Mouse (Mus musculus) subcutaneous adipose tissue, adult 2 months (tissue): Measurements from ENCODE around the gene Krtap4-2. TPM values are rescaled to one million over a fixed set of nuclear protein-coding genes. Genes with fewer than 3 reads are reported as not detected.

Source experiments
- polyA plus RNA-seq: library from polyadenylated mRNA; depleted of rRNA; stranded (reverse); fragments of >200 nt; gene quantifications from 2 replicates; pipeline ENCODE4 v1.2.3, GENCODE M21; 2012; ENCODE audit warnings: low replicate concordance; rRNA removed

Krtap4-2 gene
- polyA plus RNA-seq = not detected in 2 replicates

DNA sequence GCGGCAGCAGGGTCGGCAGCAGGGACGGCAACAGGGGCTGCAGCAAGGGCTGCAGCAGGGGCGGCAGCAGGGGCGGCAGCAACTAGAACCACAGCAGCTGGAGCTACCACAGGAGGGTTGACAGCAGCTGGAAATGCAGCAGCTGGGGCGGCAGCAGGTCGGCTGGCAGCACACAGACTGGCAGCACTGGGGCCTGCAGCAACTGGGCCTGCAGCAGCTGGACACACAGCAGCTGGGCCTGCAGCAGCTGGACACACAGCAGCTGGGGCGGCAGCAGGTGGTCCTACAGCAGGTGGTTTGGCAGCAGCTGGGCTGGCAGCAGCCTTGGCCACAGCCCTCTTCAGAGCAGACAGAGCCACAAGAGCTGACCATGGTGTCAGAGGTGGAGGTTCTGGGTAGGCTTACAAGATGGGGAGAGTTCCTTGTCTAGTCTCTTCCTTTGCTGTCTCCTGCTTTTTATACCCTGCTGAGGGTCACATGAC, at the start of gene Krtap4-2:
Gene Krtap4-2, minus strand, starts transcription at position 432 of the 482 bp plus-strand sequence.

GRCm38 (mm10) chr11:99665860-99666259, 31.0 kb upstream of the Krtap4-2 start, which contains the start of gene Krtap4-6:
Krtap4-6 (minus strand) TSS chr11:99665960.

GRCm38 (mm10) chr11:99658467-99659010, 23.7 kb upstream of the Krtap4-2 start, which contains the start of gene Gm11563:
Gm11563 (minus strand) TSS chr11:99658960.

DNA sequence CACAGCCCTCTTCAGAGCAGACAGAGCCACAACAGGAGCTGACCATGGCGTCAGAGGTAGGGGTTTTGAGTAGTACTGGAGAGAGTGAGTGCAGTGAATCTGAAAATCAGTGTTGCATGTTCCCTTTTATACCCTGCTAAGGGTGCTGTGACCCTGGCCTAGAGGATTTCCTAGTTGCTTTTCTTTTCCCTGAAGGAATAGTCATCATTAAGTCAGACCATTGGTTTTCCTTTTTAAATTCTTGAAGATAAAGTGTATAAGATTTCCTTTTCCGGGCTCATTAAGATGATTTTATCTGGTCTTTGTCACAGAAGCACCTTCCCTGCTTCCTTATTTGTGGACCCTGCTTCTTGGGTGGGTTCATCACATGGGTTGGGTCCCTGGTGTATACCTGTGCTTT, 15.3 kb upstream of the Krtap4-2 start, which contains the start of gene Gm11555:
Gene Gm11555, minus strand, starts transcription at position 101 of the 400 bp plus-strand sequence.

DNA sequence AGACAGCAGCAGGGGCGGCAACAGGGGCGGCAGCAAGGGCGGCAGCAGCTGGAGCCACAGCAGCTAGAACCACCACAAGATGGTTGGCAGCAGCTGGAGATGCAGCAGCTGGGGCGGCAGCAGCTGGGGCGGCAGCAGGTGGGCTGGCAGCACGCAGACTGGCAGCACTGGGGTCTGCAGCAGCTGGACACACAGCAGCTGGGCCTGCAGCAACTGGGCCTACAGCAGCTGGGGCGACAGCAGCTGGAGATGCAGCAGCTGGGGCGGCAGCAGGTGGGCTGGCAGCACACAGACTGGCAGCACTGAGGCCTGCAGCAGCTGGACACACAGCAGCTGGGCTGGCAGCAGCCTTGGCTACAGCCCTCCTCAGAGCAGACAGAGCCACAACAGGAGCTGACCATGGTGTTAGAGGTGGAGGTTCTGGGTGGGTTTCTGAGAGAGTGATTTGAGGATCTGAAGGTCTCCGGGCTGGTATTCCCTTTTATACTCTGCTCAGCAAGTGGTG, 8.8 kb upstream of the Krtap4-2 start, which contains the start of gene Krtap4-7:
Gene Krtap4-7, minus strand, starts transcription at position 455 of the 505 bp plus-strand sequence.

DNA sequence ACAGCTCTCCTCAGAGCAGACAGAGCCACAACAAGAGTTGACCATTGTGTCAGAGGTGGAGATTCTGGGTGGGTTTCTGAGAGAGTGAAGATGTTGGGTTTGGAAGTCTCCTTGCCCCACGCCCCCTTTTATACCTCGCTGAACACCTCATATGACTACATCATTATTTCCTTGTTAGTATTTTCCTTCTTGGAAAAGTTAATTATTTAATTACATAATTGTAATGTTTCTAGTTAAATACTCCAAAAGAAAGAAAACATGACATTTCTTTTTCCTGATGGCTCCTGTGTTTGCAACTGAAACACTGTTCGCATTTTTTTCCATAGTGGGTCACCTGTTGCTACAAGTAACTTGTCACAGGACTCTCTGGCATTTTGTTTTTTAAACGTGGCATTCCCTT, 6.7 kb downstream of the Krtap4-2 start, which contains the start of gene Krtap4-1:
Gene Krtap4-1, minus strand, starts transcription at position 101 of the 400 bp plus-strand sequence.

GRCm38 (mm10) chr11:99620335-99620734, 14.5 kb downstream of the Krtap4-2 start, which contains the start of gene Gm11562:
Gm11562 (minus strand) TSS chr11:99620435.

GRCm38 (mm10) chr11:99614796-99615363, 20.0 kb downstream of the Krtap4-2 start, which contains the start of gene Krtap2-4:
Krtap2-4 (minus strand) TSS chr11:99614846.

DNA sequence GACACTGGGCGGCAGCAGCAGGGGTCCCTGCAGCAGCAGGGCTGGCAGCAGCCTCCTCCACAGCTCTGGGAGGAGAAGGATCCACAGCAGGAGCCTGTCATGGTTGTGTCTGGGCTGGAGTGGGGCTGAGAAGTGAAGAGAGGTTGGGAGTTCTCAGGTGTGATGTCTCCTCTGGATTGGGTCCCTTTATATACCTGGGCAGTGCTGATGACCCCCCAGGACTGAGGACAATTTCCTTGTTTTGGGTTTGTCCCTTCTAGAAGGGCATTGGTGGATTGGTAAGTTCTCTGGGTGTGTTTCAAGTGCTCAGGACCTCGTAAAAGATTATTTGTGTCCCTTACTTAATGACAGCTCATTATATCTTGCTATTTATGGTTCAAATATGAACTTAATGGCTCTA, 24.8 kb downstream of the Krtap4-2 start, which contains the start of gene Gm11937:
Gene Gm11937, minus strand, starts transcription at position 101 of the 400 bp plus-strand sequence.

GRCm38 (mm10) chr11:99603208-99603607, 31.7 kb downstream of the Krtap4-2 start, which contains the start of gene Gm11938:
Gm11938 (minus strand) TSS chr11:99603308.

GRCm38 (mm10) chr11:99597742-99598141, 37.1 kb downstream of the Krtap4-2 start, which contains the start of gene Krtap9-3:
Krtap9-3 (minus strand) TSS chr11:99598105.

DNA sequence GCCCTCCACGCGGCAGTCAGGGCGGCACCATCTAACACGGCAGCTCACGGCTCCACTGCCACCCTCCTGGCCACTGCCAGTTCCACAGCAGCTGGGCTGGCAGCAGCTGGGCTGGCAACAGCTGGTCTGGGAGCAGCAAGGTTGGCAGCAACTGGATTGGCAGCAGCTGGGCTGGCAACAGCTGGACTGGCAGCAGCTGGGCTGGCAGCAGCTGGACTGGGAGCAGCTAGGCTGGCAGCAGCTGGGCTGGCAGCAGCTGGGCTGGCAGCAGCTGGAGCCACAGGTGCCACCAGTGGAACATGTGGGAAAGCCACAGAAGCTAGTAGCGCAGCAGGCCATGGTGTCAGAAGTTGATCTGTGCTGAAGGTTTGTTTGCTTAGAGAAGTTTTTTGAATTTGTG, 43.9 kb downstream of the Krtap4-2 start, which contains the start of gene Krtap1-3:
Gene Krtap1-3, minus strand, starts transcription at position 359 of the 400 bp plus-strand sequence.

Other genes starting within 250 kb of the Krtap4-2 start
- 0.95 and 1.5 TPM in 2 replicates for gene Krt10, start 245.7 kb downstream of the Krtap4-2 start, polyA plus RNA-seq
- 0.48 TPM in 1 of 2 replicates, not detected in the other for gene Krt12, start 212.8 kb downstream of the Krtap4-2 start, polyA plus RNA-seq
- 0.21 and 0.69 TPM in 2 replicates for gene Krt20, start 196.9 kb downstream of the Krtap4-2 start, polyA plus RNA-seq
- 7.2 TPM in 1 of 2 replicates, not detected in the other for gene Krt23, start 141.9 kb downstream of the Krtap4-2 start, polyA plus RNA-seq
- gene Krt39, start 113.7 kb downstream of the Krtap4-2 start, polyA plus RNA-seq = 0.33 TPM in 1 of 2 replicates, not detected in the other
- gene Krt40, start 91.9 kb downstream of the Krtap4-2 start, polyA plus RNA-seq = not detected in 2 replicates
- not detected in 2 replicates for gene Krtap3-3, start 84.2 kb downstream of the Krtap4-2 start, polyA plus RNA-seq
- not detected in 2 replicates for gene Krtap3-2, start 78.2 kb downstream of the Krtap4-2 start, polyA plus RNA-seq
- not detected in 2 replicates for gene Gm11939, start 75.6 kb downstream of the Krtap4-2 start, polyA plus RNA-seq
- not detected in 2 replicates for gene Krtap3-1, start 68.5 kb downstream of the Krtap4-2 start, polyA plus RNA-seq
- gene Krtap1-5, start 54.1 kb downstream of the Krtap4-2 start, polyA plus RNA-seq = not detected in 2 replicates
- gene Krtap1-4, start 51.4 kb downstream of the Krtap4-2 start, polyA plus RNA-seq = not detected in 2 replicates
- not detected in 2 replicates for gene Krtap1-3, start 43.7 kb downstream of the Krtap4-2 start, polyA plus RNA-seq
- not detected in 2 replicates for gene Krtap9-3, start 37.0 kb downstream of the Krtap4-2 start, polyA plus RNA-seq
- gene Gm11938, start 31.8 kb downstream of the Krtap4-2 start, polyA plus RNA-seq = not detected in 2 replicates
- not detected in 2 replicates for gene Gm11937, start 24.9 kb downstream of the Krtap4-2 start, polyA plus RNA-seq
- gene Krtap2-4, start 20.2 kb downstream of the Krtap4-2 start, polyA plus RNA-seq = not detected in 2 replicates
- gene Gm11562, start 14.6 kb downstream of the Krtap4-2 start, polyA plus RNA-seq = not detected in 2 replicates
- gene Krtap4-1, start 6.8 kb downstream of the Krtap4-2 start, polyA plus RNA-seq = not detected in 2 replicates
- gene Krtap4-7, start 9.0 kb upstream of the Krtap4-2 start, polyA plus RNA-seq = not detected in 2 replicates
- gene Gm11555, start 15.2 kb upstream of the Krtap4-2 start, polyA plus RNA-seq = not detected in 2 replicates
- gene Gm11563, start 23.9 kb upstream of the Krtap4-2 start, polyA plus RNA-seq = not detected in 2 replicates
- not detected in 2 replicates for gene Krtap4-6, start 30.9 kb upstream of the Krtap4-2 start, polyA plus RNA-seq
- not detected in 2 replicates for gene Gm14190, start 55.7 kb upstream of the Krtap4-2 start, polyA plus RNA-seq
- gene Gm14180, start 99.2 kb upstream of the Krtap4-2 start, polyA plus RNA-seq = not detected in 2 replicates
- gene Gm11595, start 137.8 kb upstream of the Krtap4-2 start, polyA plus RNA-seq = not detected in 2 replicates
- not detected in 2 replicates for gene Krtap4-8, start 145.6 kb upstream of the Krtap4-2 start, polyA plus RNA-seq
- gene Krtap4-9, start 150.1 kb upstream of the Krtap4-2 start, polyA plus RNA-seq = not detected in 2 replicates
- gene Gm11596, start 158.4 kb upstream of the Krtap4-2 start, polyA plus RNA-seq = not detected in 2 replicates
- gene Gm11569, start 163.8 kb upstream of the Krtap4-2 start, polyA plus RNA-seq = not detected in 2 replicates
- gene Gm11554, start 169.4 kb upstream of the Krtap4-2 start, polyA plus RNA-seq = not detected in 2 replicates
- not detected in 2 replicates for gene Krtap4-13, start 174.8 kb upstream of the Krtap4-2 start, polyA plus RNA-seq
- not detected in 2 replicates for gene Gm11564, start 180.6 kb upstream of the Krtap4-2 start, polyA plus RNA-seq
- not detected in 2 replicates for gene 2300003K06Rik, start 203.0 kb upstream of the Krtap4-2 start, polyA plus RNA-seq
- not detected in 2 replicates for gene Krtap4-16, start 216.5 kb upstream of the Krtap4-2 start, polyA plus RNA-seq
- gene Gm11568, start 222.8 kb upstream of the Krtap4-2 start, polyA plus RNA-seq = not detected in 2 replicates
- not detected in 2 replicates for gene Gm11559, start 229.4 kb upstream of the Krtap4-2 start, polyA plus RNA-seq
- not detected in 2 replicates for gene Krtap9-1, start 238.3 kb upstream of the Krtap4-2 start, polyA plus RNA-seq
- gene Gm11567, start 244.1 kb upstream of the Krtap4-2 start, polyA plus RNA-seq = not detected in 2 replicates